Mouse (Mus musculus) forebrain, postnatal 0 days (tissue): ENCODE measurements around the gene Mrpl24. TPM values are rescaled to one million over a fixed set of nuclear protein-coding genes. Genes with fewer than 3 reads are reported as not detected.

Experiments
- ATAC-seq: fragments of 200-750 bp; cut with Nextera tagmentation; 2 replicates; pipeline ENCODE4 v1.8.0; 2017; ENCODE audit warnings: mild to moderate bottlenecking, moderate library complexity
- DNase-seq: peaks from one replicate; pipeline ENCODE4 v3.0.0-alpha.2; 2015
- H3K27ac ChIP-seq: fragments of 300-500 bp; sonication (generic); 2 replicates; pipeline ENCODE4 v1.5.1; 2014; ENCODE audit warnings: low read depth, mild to moderate bottlenecking, antibody characterized with exemption, low read length, moderate library complexity, mixed read lengths
- H3K27me3 ChIP-seq: fragments of 300-500 bp; sonication (generic); 2 replicates; pipeline ENCODE4 v1.6.1; 2014; ENCODE audit warnings: mild to moderate bottlenecking, low read length, mixed read lengths; ENCODE audit not compliant: insufficient read depth
- H3K36me3 ChIP-seq: fragments of 300-500 bp; sonication (generic); 2 replicates; pipeline ENCODE4 v1.6.1; 2014; ENCODE audit warnings: mild to moderate bottlenecking, moderate library complexity; ENCODE audit not compliant: insufficient read depth
- H3K4me1 ChIP-seq: fragments of 300-500 bp; sonication (generic); 2 replicates; pipeline ENCODE4 v1.6.1; 2014; ENCODE audit warnings: antibody characterized with exemption; ENCODE audit not compliant: insufficient read depth
- H3K4me2 ChIP-seq: fragments of 300-500 bp; sonication (generic); 2 replicates; pipeline ENCODE4 v1.6.1; 2014; ENCODE audit warnings: low read depth, mild to moderate bottlenecking, moderate library complexity
- H3K4me3 ChIP-seq: fragments of 300-500 bp; sonication (generic); 2 replicates; pipeline ENCODE4 v1.5.1; 2014; ENCODE audit warnings: low read depth, low read length, mixed read lengths
- H3K9ac ChIP-seq: fragments of 300-500 bp; sonication (generic); 2 replicates; pipeline ENCODE4 v1.6.1; 2014; ENCODE audit warnings: mild to moderate bottlenecking
- H3K9me3 ChIP-seq: fragments of 300-500 bp; sonication (generic); 2 replicates; pipeline ENCODE4 v1.6.1; 2016; ENCODE audit warnings: low read length
- CTCF ChIP-seq: sonication (generic); IDR thresholded peaks from 2 replicates; pipeline ENCODE4 v1.5.1; 2016; ENCODE audit warnings: antibody characterized with exemption, control low read depth, low read depth
- WGBS: fragments of 180-500 bp; shearing (Covaris S2); extraction: QIAGEN DNeasy Blood & Tissue Kit; methylation state at CpG from one replicate; pipeline ENCODE4 v1.1.7; 2014; 5-methylcytosine and 5-hydroxymethylcytosine counted together
- polyA plus RNA-seq: library from polyadenylated mRNA; unstranded; fragments of >200 nt; fragmentation: Nextera tagmentation; extraction: Ambion mirVana; gene quantifications from 2 replicates; pipeline ENCODE4 v1.2.1, GENCODE M21; 2015
- total RNA-seq: library from RNA; depleted of rRNA; stranded (reverse); fragments of >200 nt; gene quantifications from 2 replicates; pipeline ENCODE4 v1.2.3, GENCODE M21; 2014; rRNA removed

The Mrpl24 gene
- total and polyA plus RNA-seq, 2 experiments from 2014 or later, result 43.4 to 47.0 TPM

GRCm38 (mm10) chr3:87970184-87970938, 51.1 kb downstream of the Mrpl24 start:
- Histone ChIP-seq H3K4me2 (peak overlapping the region; percentile 91), H3K9me3 (no peaks in the 10 kb centered on the region), H3K4me3 (peak overlapping the region; percentile 51), H3K36me3 (no peaks in the 10 kb centered on the region), H3K27ac (no peak overlapping the region), H3K4me1 (0 out of 2 replicates have a peak, but pooled peaks cover 5% of the 10 kb centered on the region), H3K27me3 (0 out of 2 replicates have a peak, but pooled peaks cover 5% of the 10 kb centered on the region), H3K9ac (peak overlapping the region; percentile 47; the same call in 1 of the 2 replicates)
- DNase-seq (peak; percentile 86), ATAC-seq (no peak)
- peak; percentile 81 for TF ChIP-seq CTCF
- 1% methylated on average over 21 of the region's 21 CpGs for WGBS

DNA sequence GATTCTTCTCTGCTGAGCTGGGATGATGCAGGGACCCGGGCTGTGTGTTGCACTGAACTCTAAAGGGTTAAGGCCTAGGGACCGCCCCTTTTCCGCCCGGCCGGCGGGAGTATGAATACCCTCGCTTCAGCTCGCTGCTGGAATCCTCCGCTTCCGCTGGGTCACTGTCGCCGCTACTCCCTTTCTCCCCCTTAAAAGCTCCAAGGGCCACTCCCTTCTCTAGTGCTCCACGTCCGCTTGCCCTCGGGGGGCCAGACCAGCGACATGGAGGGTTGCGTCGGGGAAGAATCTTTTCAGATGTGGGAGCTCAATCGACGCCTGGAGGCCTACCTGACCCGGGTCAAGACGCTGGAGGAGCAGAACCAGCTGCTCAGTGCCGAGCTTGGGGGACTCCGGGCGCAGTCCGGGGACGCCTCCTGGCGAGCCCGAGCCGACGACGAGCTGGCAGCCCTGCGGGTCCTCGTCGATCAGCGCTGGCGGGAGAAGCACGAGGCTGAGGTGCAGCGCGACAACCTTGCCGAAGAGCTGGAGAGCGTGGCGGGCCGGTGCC, 51.7 kb downstream of the Mrpl24 start, which contains the start of gene Nes:
TSS of gene Nes (plus strand) at position 140 of the 550 bp plus-strand sequence.
- Histone ChIP-seq H3K36me3 (no peaks in the 10 kb centered on the region), H3K27ac (no peak within 1 kb of the TSS), H3K9ac (peak within 1 kb of the TSS; percentile 47), H3K27me3 (0 out of 2 replicates have a peak, but pooled peaks cover 5% of the 10 kb centered on the region), H3K9me3 (no peaks in the 10 kb centered on the region), H3K4me2 (peak within 1 kb of the TSS; percentile 91), H3K4me3 (peak within 1 kb of the TSS; percentile 51), H3K4me1 (0 out of 2 replicates have a peak, but pooled peaks cover 5% of the 10 kb centered on the region)
- ATAC-seq, result peak; percentile 72
- 2% methylated on average over 44 of the region's 44 CpGs for WGBS
- peak; percentile 76 for DNase-seq
- TF ChIP-seq CTCF, result no peak

- Histone ChIP-seq H3K36me3 (no peaks in the 10 kb centered on the region), H3K9me3 (no peaks in the 10 kb centered on the region), H3K4me2 (peak overlapping the region; percentile 91), H3K4me1 (0 out of 2 replicates have a peak, but pooled peaks cover 5% of the 10 kb centered on the region), H3K27me3 (0 out of 2 replicates have a peak, but pooled peaks cover 5% of the 10 kb centered on the region), H3K9ac (peak overlapping the region; percentile 47), H3K27ac (no peak overlapping the region), H3K4me3 (peak overlapping the region; percentile 51)
- no peak for DNase-seq
- 1% methylated on average over 59 of the region's 60 CpGs for WGBS
- ATAC-seq, result peak; percentile 21; the same call in 1 of the 2 replicates
- no peak for TF ChIP-seq CTCF
Observed at GRCm38 (mm10) chr3:87971489-87972202, 52.3 kb downstream of the Mrpl24 start.

- H3K27ac ChIP-seq, result no peak overlapping the region
- DNase-seq (no peak), ATAC-seq (peak; percentile 18; the same call in 1 of the 2 replicates)
- H3K9ac ChIP-seq, result peak overlapping the region; percentile 47; the same call in 1 of the 2 replicates
- WGBS, result 11% methylated on average over 8 of the region's 8 CpGs
- H3K4me2 ChIP-seq, result peak overlapping the region; percentile 91
- peak overlapping the region; percentile 51 for H3K4me3 ChIP-seq
- no peak for TF ChIP-seq CTCF
- H3K4me1 ChIP-seq, result 0 out of 2 replicates have a peak, but pooled peaks cover 5% of the 10 kb centered on the region
- no peaks in the 10 kb centered on the region for H3K9me3 ChIP-seq
- H3K27me3 ChIP-seq, result 0 out of 2 replicates have a peak, but pooled peaks cover 5% of the 10 kb centered on the region
- H3K36me3 ChIP-seq, result no peaks in the 10 kb centered on the region
Observed at GRCm38 (mm10) chr3:87972203-87972664, 52.9 kb downstream of the Mrpl24 start.

GRCm38 (mm10) chr3:87972776-87973175, 53.5 kb downstream of the Mrpl24 start:
- peak overlapping the region; percentile 51 for H3K4me3 ChIP-seq
- 0 out of 2 replicates have a peak, but pooled peaks cover 5% of the 10 kb centered on the region for H3K4me1 ChIP-seq
- no peak overlapping the region for H3K27ac ChIP-seq
- peak overlapping the region; percentile 91 for H3K4me2 ChIP-seq
- DNase-seq (no peak), ATAC-seq (no peak)
- no peaks in the 10 kb centered on the region for H3K36me3 ChIP-seq
- no peak for TF ChIP-seq CTCF
- H3K9ac ChIP-seq, result 0 out of 2 replicates have a peak overlapping the region, but pooled peaks have one; percentile 47
- H3K9me3 ChIP-seq, result no peaks in the 10 kb centered on the region
- 0 out of 2 replicates have a peak, but pooled peaks cover 5% of the 10 kb centered on the region for H3K27me3 ChIP-seq
- WGBS, result 9% methylated on average over 5 of the region's 5 CpGs

Other genes with a start within 250 kb of the Mrpl24 start
- 2.2 and 3.0 TPM in 2 replicates for gene Lrrc71, start 170.9 kb upstream of the Mrpl24 start, total RNA-seq
- 0.77 and 1.6 TPM in 2 replicates for gene Lrrc71, start 170.9 kb upstream of the Mrpl24 start, polyA plus RNA-seq
- 1.5 and 2.2 TPM in 2 replicates for gene Ntrk1, start 124.3 kb upstream of the Mrpl24 start, total RNA-seq
- 1.7 and 2.9 TPM in 2 replicates for gene Ntrk1, start 124.3 kb upstream of the Mrpl24 start, polyA plus RNA-seq
- 0.54 and 8.7 TPM in 2 replicates for gene Insrr, start 122.6 kb upstream of the Mrpl24 start, total RNA-seq
- gene Insrr, start 122.6 kb upstream of the Mrpl24 start, polyA plus RNA-seq, result 0.23 TPM in 2 replicates
- gene Pear1, start 95.2 kb upstream of the Mrpl24 start, total RNA-seq, result 10.4 and 12.3 TPM in 2 replicates
- 4.3 and 4.9 TPM in 2 replicates for gene Pear1, start 95.2 kb upstream of the Mrpl24 start, polyA plus RNA-seq
- not detected in 2 replicates for gene Sh2d2a, start 72.8 kb upstream of the Mrpl24 start, total RNA-seq
- not detected in 2 replicates for gene Sh2d2a, start 72.8 kb upstream of the Mrpl24 start, polyA plus RNA-seq
- gene Prcc, start 33.9 kb upstream of the Mrpl24 start, total RNA-seq, result 74.2 and 77.1 TPM in 2 replicates
- 20.6 and 23.0 TPM in 2 replicates for gene Prcc, start 33.9 kb upstream of the Mrpl24 start, polyA plus RNA-seq
- gene Hdgf, start 13.2 kb upstream of the Mrpl24 start, total RNA-seq, result 116 and 121 TPM in 2 replicates
- 147 and 160 TPM in 2 replicates for gene Hdgf, start 13.2 kb upstream of the Mrpl24 start, polyA plus RNA-seq
- gene Isg20l2, start 10.8 kb downstream of the Mrpl24 start, total RNA-seq, result 29.1 and 31.9 TPM in 2 replicates
- gene Isg20l2, start 10.8 kb downstream of the Mrpl24 start, polyA plus RNA-seq, result 16.1 and 19.3 TPM in 2 replicates
- 19.3 and 31.8 TPM in 2 replicates for gene Rrnad1, start 11.2 kb downstream of the Mrpl24 start, total RNA-seq
- gene Rrnad1, start 11.2 kb downstream of the Mrpl24 start, polyA plus RNA-seq, result 10.9 and 15.6 TPM in 2 replicates
- 16.8 and 17.4 TPM in 2 replicates for gene Crabp2, start 29.2 kb downstream of the Mrpl24 start, total RNA-seq
- gene Crabp2, start 29.2 kb downstream of the Mrpl24 start, polyA plus RNA-seq, result 24.7 and 28.1 TPM in 2 replicates
- 32.4 and 39.2 TPM in 2 replicates for gene Nes, start 51.6 kb downstream of the Mrpl24 start, total RNA-seq
- 14.5 and 17.9 TPM in 2 replicates for gene Nes, start 51.6 kb downstream of the Mrpl24 start, polyA plus RNA-seq
- 140 and 146 TPM in 2 replicates for gene Bcan, start 80.7 kb downstream of the Mrpl24 start, total RNA-seq
- gene Bcan, start 80.7 kb downstream of the Mrpl24 start, polyA plus RNA-seq, result 99.1 and 133 TPM in 2 replicates
- 0.38 and 0.92 TPM in 2 replicates for gene Hapln2, start 108.1 kb downstream of the Mrpl24 start, total RNA-seq
- 0.31 and 0.69 TPM in 2 replicates for gene Hapln2, start 108.1 kb downstream of the Mrpl24 start, polyA plus RNA-seq
- 9.8 and 10.6 TPM in 2 replicates for gene Gpatch4, start 123.6 kb downstream of the Mrpl24 start, total RNA-seq
- gene Gpatch4, start 123.6 kb downstream of the Mrpl24 start, polyA plus RNA-seq, result 34.6 and 35.5 TPM in 2 replicates
- 78.9 and 81.6 TPM in 2 replicates for gene Naxe, start 139.0 kb downstream of the Mrpl24 start, total RNA-seq
- gene Naxe, start 139.0 kb downstream of the Mrpl24 start, polyA plus RNA-seq, result 161 and 170 TPM in 2 replicates
- gene Ttc24, start 158.8 kb downstream of the Mrpl24 start, total RNA-seq, result 0.05 and 0.08 TPM in 2 replicates
- not detected in 2 replicates for gene Ttc24, start 158.8 kb downstream of the Mrpl24 start, polyA plus RNA-seq
- 3.1 and 6.8 TPM in 2 replicates for gene Iqgap3, start 162.5 kb downstream of the Mrpl24 start, total RNA-seq
- 1.6 and 2.0 TPM in 2 replicates for gene Iqgap3, start 162.5 kb downstream of the Mrpl24 start, polyA plus RNA-seq
- gene Mef2d, start 222.9 kb downstream of the Mrpl24 start, total RNA-seq, result 45.0 and 53.0 TPM in 2 replicates
- gene Mef2d, start 222.9 kb downstream of the Mrpl24 start, polyA plus RNA-seq, result 30.9 and 34.0 TPM in 2 replicates